Mouse (Mus musculus) hindbrain, embryonic 12.5 days (tissue): Measurements from ENCODE around the gene Gm45208. TPM values are rescaled to one million over a fixed set of nuclear protein-coding genes. Genes with fewer than 3 reads are reported as not detected.

ENCODE experiments used
- polyA plus RNA-seq: library from polyadenylated mRNA; unstranded; fragments of >200 nt; fragmentation: Nextera tagmentation; extraction: Ambion mirVana; gene quantifications from 2 replicates; pipeline ENCODE4 v1.2.1, GENCODE M21; 2016

Gene Gm45208
- polyA plus RNA-seq, 1 experiment from 2014 or later, result 1.7 TPM

Other genes starting within 250 kb of the Gm45208 start
- 0.30 TPM in 1 of 2 replicates, not detected in the other for gene Foxp3, start 148.6 kb upstream of the Gm45208 start, polyA plus RNA-seq
- 4.9 and 5.1 TPM in 2 replicates for gene Ppp1r3f, start 148.0 kb upstream of the Gm45208 start, polyA plus RNA-seq
- 30.9 and 32.6 TPM in 2 replicates for gene Ccdc22, start 116.7 kb upstream of the Gm45208 start, polyA plus RNA-seq
- gene Cacna1f, start 115.2 kb upstream of the Gm45208 start, polyA plus RNA-seq, result 0.08 and 0.14 TPM in 2 replicates
- 44.3 and 47.2 TPM in 2 replicates for gene Syp, start 83.8 kb upstream of the Gm45208 start, polyA plus RNA-seq
- gene Prickle3, start 65.0 kb upstream of the Gm45208 start, polyA plus RNA-seq, result 3.1 TPM in 2 replicates
- gene Plp2, start 50.9 kb upstream of the Gm45208 start, polyA plus RNA-seq, result 39.3 and 44.7 TPM in 2 replicates
- 0.50 TPM in 1 of 2 replicates, not detected in the other for gene Magix, start 41.0 kb upstream of the Gm45208 start, polyA plus RNA-seq
- 45.5 and 46.4 TPM in 2 replicates for gene Gpkow, start 25.1 kb upstream of the Gm45208 start, polyA plus RNA-seq
- gene Wdr45, start 7.9 kb upstream of the Gm45208 start, polyA plus RNA-seq, result 23.6 and 30.0 TPM in 2 replicates
- gene Praf2, start 6.2 kb downstream of the Gm45208 start, polyA plus RNA-seq, result 86.0 and 88.5 TPM in 2 replicates
- 34.5 and 37.7 TPM in 2 replicates for gene Ccdc120, start 28.7 kb downstream of the Gm45208 start, polyA plus RNA-seq
- gene Tfe3, start 40.3 kb downstream of the Gm45208 start, polyA plus RNA-seq, result 33.9 and 34.8 TPM in 2 replicates
- 72.5 and 79.2 TPM in 2 replicates for gene Gripap1, start 67.5 kb downstream of the Gm45208 start, polyA plus RNA-seq
- 1.1 and 2.0 TPM in 2 replicates for gene Kcnd1, start 100.0 kb downstream of the Gm45208 start, polyA plus RNA-seq
- gene Otud5, start 119.1 kb downstream of the Gm45208 start, polyA plus RNA-seq, result 60.8 and 72.2 TPM in 2 replicates
- 9.5 and 10.0 TPM in 2 replicates for gene Pim2, start 156.0 kb downstream of the Gm45208 start, polyA plus RNA-seq
- gene Slc35a2, start 161.8 kb downstream of the Gm45208 start, polyA plus RNA-seq, result 35.1 and 40.1 TPM in 2 replicates
- 172 and 178 TPM in 2 replicates for gene Pqbp1, start 177.0 kb downstream of the Gm45208 start, polyA plus RNA-seq
- gene Timm17b, start 177.1 kb downstream of the Gm45208 start, polyA plus RNA-seq, result 138 and 144 TPM in 2 replicates
- not detected in 2 replicates for gene Gm10491, start 185.6 kb downstream of the Gm45208 start, polyA plus RNA-seq
- not detected in 2 replicates for gene Gm10490, start 187.3 kb downstream of the Gm45208 start, polyA plus RNA-seq
- 102 and 111 TPM in 2 replicates for gene Pcsk1n, start 197.6 kb downstream of the Gm45208 start, polyA plus RNA-seq
- gene Eras, start 206.4 kb downstream of the Gm45208 start, polyA plus RNA-seq, result not detected in 2 replicates
- 68.2 and 68.5 TPM in 2 replicates for gene Hdac6, start 225.6 kb downstream of the Gm45208 start, polyA plus RNA-seq